Mouse (Mus musculus): ENCODE results near the gene Slc4a8. TPM values are rescaled to one million over a fixed set of nuclear protein-coding genes. Genes with fewer than 3 reads are reported as not detected.

Slc4a8 gene
- total RNA-seq, 4 experiments from 2014 or later = 67.0 to 90.0 (median 75.9) TPM

Other genes starting within 250 kb of the Slc4a8 start
- gene Tfcp2, start 209.7 kb upstream of the Slc4a8 start, total RNA-seq (2022) = 10 to 100 TPM; 31.4 to 41.1 (median 36.5) TPM
- gene Pou6f1, start 161.8 kb upstream of the Slc4a8 start, total RNA-seq (2022) = 100 to 1,000 TPM in 3 of 4 experiments, 10 to 100 TPM in 1; 99.4 to 115 (median 109) TPM
- 100 to 1,000 TPM; 106 to 135 (median 115) TPM for gene Dazap2, start 146.4 kb upstream of the Slc4a8 start, total RNA-seq (2022)
- 1 to 10 TPM; 1.4 to 4.3 (median 2.7) TPM for gene Smagp, start 124.8 kb upstream of the Slc4a8 start, total RNA-seq (2022)
- 10 to 100 TPM in 2 of 4 experiments, 1 to 10 TPM in 2; 4.5 to 15.9 (median 9.7) TPM for gene Bin2, start 92.2 kb upstream of the Slc4a8 start, total RNA-seq (2022)
- 1 to 10 TPM in 3 of 4 experiments, under 1 TPM in 1; 0.68 to 7.5 (median 5.7) TPM for gene Cela1, start 73.8 kb upstream of the Slc4a8 start, total RNA-seq (2022)
- 10 to 100 TPM in 2 of 4 experiments, 1 to 10 TPM in 2; 8.8 to 14.4 (median 11.5) TPM for gene Galnt6, start 32.4 kb upstream of the Slc4a8 start, total RNA-seq (2022)
- 100 to 1,000 TPM; 205 to 269 (median 234) TPM for gene Scn8a, start 108.1 kb downstream of the Slc4a8 start, total RNA-seq (2022)